Mouse (Mus musculus) embryonic facial prominence, embryonic 12.5 days (tissue): Measurements from ENCODE around the gene Dpep3. TPM values are rescaled to one million over a fixed set of nuclear protein-coding genes. Genes with fewer than 3 reads are reported as not detected.
"Not testable (repeated sequence)": the region's sequence is repeated elsewhere in the genome, so short reads cannot be mapped to it uniquely, and the experiment has no call there.

Experiments used
- ATAC-seq: fragments of 200-750 bp; cut with Nextera tagmentation; 2 replicates; pipeline ENCODE4 v1.8.0; 2017; ENCODE audit not compliant: insufficient number of reproducible peaks, insufficient read depth, low FRiP score, low TSS enrichment
- H3K27ac ChIP-seq: fragments of 300-500 bp; sonication (generic); 2 replicates; pipeline ENCODE4 v1.5.1; 2016; ENCODE audit warnings: mild to moderate bottlenecking
- H3K27me3 ChIP-seq: fragments of 300-500 bp; sonication (generic); 2 replicates; pipeline ENCODE4 v1.6.1; 2016; ENCODE audit warnings: mild to moderate bottlenecking, moderate library complexity
- H3K36me3 ChIP-seq: fragments of 300-500 bp; sonication (generic); 2 replicates; pipeline ENCODE4 v1.6.1; 2016; ENCODE audit warnings: mild to moderate bottlenecking
- H3K4me1 ChIP-seq: fragments of 300-500 bp; sonication (generic); 2 replicates; pipeline ENCODE4 v1.6.1; 2016
- H3K4me2 ChIP-seq: fragments of 300-500 bp; sonication (generic); replicated peaks from 2 replicates; pipeline ENCODE4 v1.6.1; 2016; ENCODE audit warnings: mild to moderate bottlenecking, moderate library complexity
- H3K4me3 ChIP-seq: fragments of 300-500 bp; sonication (generic); 2 replicates; pipeline ENCODE4 v1.5.1; 2016; ENCODE audit warnings: mild to moderate bottlenecking
- H3K9ac ChIP-seq: fragments of 300-500 bp; sonication (generic); 2 replicates; pipeline ENCODE4 v1.6.1; 2016; ENCODE audit warnings: mild to moderate bottlenecking, moderate library complexity
- H3K9me3 ChIP-seq: fragments of 300-500 bp; sonication (generic); 2 replicates; pipeline ENCODE4 v1.6.1; 2016; ENCODE audit warnings: mild to moderate bottlenecking, moderate library complexity
- whole genome bisulfite sequencing: fragments of 180-500 bp; shearing (Covaris S2); methylation state at CpG from one replicate; pipeline ENCODE4 v1.1.7; 2016; 5-methylcytosine and 5-hydroxymethylcytosine counted together
- polyA plus RNA-seq: library from polyadenylated mRNA; unstranded; fragments of >200 nt; fragmentation: Nextera tagmentation; extraction: Ambion mirVana; gene quantifications from 2 replicates; pipeline ENCODE4 v1.2.1, GENCODE M21; 2016

Gene Dpep3
- not detected in 2 replicates for polyA plus RNA-seq

DNA sequence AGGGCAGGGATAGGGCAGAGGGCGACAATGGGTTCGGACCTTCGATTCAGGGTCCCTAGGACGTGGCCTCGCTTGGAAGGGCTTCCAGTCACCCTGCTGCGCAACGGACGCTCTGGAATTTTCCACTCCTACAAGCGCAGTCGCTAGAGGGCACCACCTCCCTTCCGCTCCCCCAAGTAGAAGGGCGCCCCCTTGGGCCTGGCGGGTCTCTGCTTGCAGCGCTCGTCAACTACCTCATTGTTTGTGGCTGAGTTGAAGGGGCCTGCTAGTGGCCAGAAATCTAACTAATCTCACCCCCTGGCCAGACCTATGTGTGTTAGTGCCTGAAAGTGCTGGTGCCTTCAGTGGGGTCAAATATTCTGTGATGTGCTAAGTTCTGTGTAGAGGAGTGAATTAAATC is at the start of gene Dpep3:
Dpep3 (minus strand) TSS at position 105 of the 400 bp plus-strand sequence.
- Histone ChIP-seq H3K9ac (no peak within 1 kb of the TSS), H3K4me3 (no peak within 1 kb of the TSS), H3K4me2 (no peak within 1 kb of the TSS), H3K4me1 (no peaks in the 10 kb centered on the region), H3K36me3 (no peaks in the 10 kb centered on the region), H3K27me3 (no peaks in the 10 kb centered on the region), H3K9me3 (no peaks in the 10 kb centered on the region), H3K27ac (no peak within 1 kb of the TSS)
- no peak for ATAC-seq
- 88% methylated on average over 15 of the region's 15 CpGs for WGBS

DNA sequence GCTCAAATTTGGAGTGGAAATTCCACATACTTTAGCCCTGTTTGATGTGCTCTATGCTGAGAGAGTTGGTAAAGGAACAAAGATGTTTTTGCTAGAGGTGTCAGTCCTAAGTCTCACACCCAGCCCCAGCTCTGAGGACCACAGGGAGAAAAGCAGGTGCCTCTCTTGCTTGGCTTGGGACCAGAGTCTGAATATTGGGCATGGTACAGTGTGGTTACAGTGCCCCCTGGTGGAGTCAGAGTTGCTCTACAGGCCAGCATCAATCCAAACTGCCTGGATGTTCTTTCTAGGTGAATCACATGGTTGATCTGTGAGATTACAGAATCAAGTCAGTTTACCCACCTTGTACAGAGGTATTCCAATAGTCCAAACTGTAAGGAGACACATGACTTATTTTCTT is 43.3 kb upstream of the Dpep3 start:
- Histone ChIP-seq H3K4me2 (no peak overlapping the region), H3K36me3 (peaks cover 19% of the 10 kb centered on the region), H3K27ac (no peak overlapping the region), H3K27me3 (no peaks in the 10 kb centered on the region), H3K4me1 (no peaks in the 10 kb centered on the region), H3K4me3 (no peak overlapping the region), H3K9me3 (no peaks in the 10 kb centered on the region), H3K9ac (no peak overlapping the region)
- ATAC-seq, result 0 out of 2 replicates have a peak, but pooled peaks have one; percentile 15

DNA sequence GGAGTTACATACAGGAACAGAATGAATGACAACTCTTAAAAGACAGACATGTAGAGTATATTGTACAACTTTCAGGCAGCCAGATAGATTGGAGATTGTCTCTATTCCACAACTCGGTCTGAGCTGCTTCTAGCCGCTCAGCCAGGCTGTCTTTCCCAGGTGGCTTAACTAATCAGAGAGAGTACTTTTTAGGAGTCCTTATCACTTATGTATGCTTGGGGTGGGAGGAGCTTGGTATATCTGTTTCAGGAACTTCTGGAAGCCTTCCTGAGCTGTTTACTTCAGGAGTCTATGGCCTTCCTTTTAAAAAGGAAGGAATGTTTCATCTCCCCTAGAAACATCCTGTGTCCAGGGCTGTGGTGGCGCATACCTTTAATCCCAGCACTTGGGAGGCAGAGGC is 38.8 kb upstream of the Dpep3 start:
- no peak for ATAC-seq
- no peak overlapping the region for H3K9ac ChIP-seq
- WGBS, result 85% methylated on average over 3 of the region's 3 CpGs
- H3K36me3 ChIP-seq, result peaks cover 23% of the 10 kb centered on the region; the same call in 1 of the 2 replicates
- H3K4me3 ChIP-seq, result no peak overlapping the region
- H3K4me2 ChIP-seq, result no peak overlapping the region
- H3K27me3 ChIP-seq, result no peaks in the 10 kb centered on the region
- no peak overlapping the region for H3K27ac ChIP-seq
- no peaks in the 10 kb centered on the region for H3K9me3 ChIP-seq
- no peaks in the 10 kb centered on the region for H3K4me1 ChIP-seq

DNA sequence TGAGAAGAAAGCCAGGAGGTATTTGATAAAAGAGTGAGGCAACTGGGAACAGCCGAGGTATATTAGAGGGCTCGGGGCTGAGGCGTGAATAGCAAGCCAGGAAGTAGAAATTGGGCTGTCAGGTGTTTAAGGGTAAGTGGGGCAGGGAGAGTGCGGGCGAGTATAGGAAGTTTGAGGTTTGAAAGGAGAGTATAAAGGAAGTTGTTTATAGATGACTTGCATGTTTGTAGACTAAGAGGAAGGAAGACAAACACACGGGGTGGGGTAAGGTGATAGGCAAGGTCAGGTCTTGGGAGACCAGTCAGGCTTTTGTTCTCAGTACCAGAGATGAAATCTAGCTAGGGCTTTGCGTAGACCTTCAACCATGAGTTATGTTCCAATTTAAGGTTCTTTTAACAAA is 37.9 kb upstream of the Dpep3 start:
- Histone ChIP-seq H3K4me2 (no peak overlapping the region), H3K9me3 (no peaks in the 10 kb centered on the region), H3K4me3 (no peak overlapping the region), H3K4me1 (no peaks in the 10 kb centered on the region), H3K27me3 (no peaks in the 10 kb centered on the region), H3K36me3 (peaks cover 23% of the 10 kb centered on the region; the same call in 1 of the 2 replicates), H3K9ac (no peak overlapping the region), H3K27ac (no peak overlapping the region)
- no peak for ATAC-seq
- 94% methylated on average over 7 of the region's 7 CpGs for WGBS

DNA sequence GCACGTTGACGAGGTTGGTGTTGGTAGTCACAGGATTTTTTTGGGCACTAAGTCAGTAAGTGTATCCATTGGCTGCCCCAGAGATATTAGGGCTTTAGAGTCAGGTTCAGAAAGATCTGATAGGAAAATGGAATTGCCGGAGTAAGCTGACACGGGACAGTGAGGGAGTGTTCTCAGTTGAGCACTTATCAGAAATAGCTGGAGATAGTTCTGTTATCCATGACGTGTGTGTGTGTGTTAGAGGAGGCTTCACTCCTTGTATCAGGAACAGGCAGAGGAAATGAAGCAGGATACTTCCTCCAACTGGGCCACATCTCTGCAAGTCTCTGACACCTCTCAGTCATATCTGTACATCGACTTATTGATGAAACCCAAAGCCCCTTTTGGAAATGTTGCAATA is 37.1 kb upstream of the Dpep3 start:
- H3K9ac ChIP-seq, result no peak overlapping the region
- no peak overlapping the region for H3K27ac ChIP-seq
- H3K4me1 ChIP-seq, result no peaks in the 10 kb centered on the region
- peaks cover 21% of the 10 kb centered on the region; the same call in 1 of the 2 replicates for H3K36me3 ChIP-seq
- H3K4me3 ChIP-seq, result no peak overlapping the region
- 96% methylated on average over 6 of the region's 6 CpGs for WGBS
- no peaks in the 10 kb centered on the region for H3K27me3 ChIP-seq
- no peaks in the 10 kb centered on the region for H3K9me3 ChIP-seq
- no peak for ATAC-seq
- H3K4me2 ChIP-seq, result no peak overlapping the region

DNA sequence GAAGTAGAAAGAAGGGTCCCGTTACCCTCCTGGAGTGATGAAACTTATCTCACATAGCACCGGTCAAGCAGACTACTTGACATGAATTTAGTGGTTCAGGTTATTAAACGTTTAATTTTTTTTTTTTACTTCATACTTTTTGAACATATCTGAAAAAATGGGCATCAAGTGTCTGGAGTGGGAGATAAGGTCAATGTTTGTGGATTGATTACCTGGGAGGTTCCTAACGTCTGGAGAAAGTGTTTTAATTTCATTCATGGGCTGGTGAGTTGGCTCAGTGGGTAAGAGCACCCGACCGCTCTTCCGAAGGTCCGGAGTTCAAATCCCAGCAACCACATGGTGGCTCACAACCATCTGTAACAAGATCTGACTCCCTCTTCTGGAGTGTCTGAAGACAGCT is 33.0 kb upstream of the Dpep3 start:
- Histone ChIP-seq H3K4me3 (peak overlapping the region; percentile 99), H3K4me1 (peaks cover 11% of the 10 kb centered on the region), H3K4me2 (peak overlapping the region; percentile 99), H3K36me3 (peaks cover 14% of the 10 kb centered on the region), H3K9ac (peak overlapping the region; percentile 86; the same call in 1 of the 2 replicates)
- not testable (repeated sequence) for H3K27me3 ChIP-seq, H3K27ac ChIP-seq, H3K9me3 ChIP-seq, ATAC-seq
- WGBS, result 83% methylated on average over 8 of the region's 8 CpGs

DNA sequence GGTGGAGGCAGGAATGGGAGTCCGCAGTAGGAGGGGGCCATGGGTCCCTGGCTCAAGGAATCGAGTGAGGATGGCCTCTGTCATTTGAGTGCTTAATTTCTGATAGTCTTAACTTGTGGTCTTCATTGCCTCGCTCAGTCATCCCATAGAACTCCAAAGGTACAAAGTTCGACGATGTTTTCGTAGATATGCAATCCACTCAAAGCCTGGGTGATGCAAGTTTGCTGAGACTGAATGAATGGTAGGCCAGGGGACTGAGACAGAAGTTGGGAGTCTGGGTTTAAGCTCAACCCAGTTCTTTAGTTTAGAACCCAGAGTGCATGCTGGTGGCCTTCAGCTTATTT is 32.4 kb upstream of the Dpep3 start, which contains the start of gene Ddx28:
Ddx28 (minus strand) TSS at position 240 of the 344 bp plus-strand sequence.
- H3K9me3 ChIP-seq, result no peaks in the 10 kb centered on the region
- peak within 1 kb of the TSS; percentile 86 for H3K9ac ChIP-seq
- ATAC-seq, result no peak
- WGBS, result 2% methylated on average over 6 of the region's 6 CpGs
- H3K4me2 ChIP-seq, result peak within 1 kb of the TSS; percentile 99
- H3K36me3 ChIP-seq, result peaks cover 14% of the 10 kb centered on the region
- H3K4me1 ChIP-seq, result peaks cover 11% of the 10 kb centered on the region
- peak within 1 kb of the TSS; percentile 57 for H3K27ac ChIP-seq
- peak within 1 kb of the TSS; percentile 99 for H3K4me3 ChIP-seq
- H3K27me3 ChIP-seq, result no peaks in the 10 kb centered on the region

DNA sequence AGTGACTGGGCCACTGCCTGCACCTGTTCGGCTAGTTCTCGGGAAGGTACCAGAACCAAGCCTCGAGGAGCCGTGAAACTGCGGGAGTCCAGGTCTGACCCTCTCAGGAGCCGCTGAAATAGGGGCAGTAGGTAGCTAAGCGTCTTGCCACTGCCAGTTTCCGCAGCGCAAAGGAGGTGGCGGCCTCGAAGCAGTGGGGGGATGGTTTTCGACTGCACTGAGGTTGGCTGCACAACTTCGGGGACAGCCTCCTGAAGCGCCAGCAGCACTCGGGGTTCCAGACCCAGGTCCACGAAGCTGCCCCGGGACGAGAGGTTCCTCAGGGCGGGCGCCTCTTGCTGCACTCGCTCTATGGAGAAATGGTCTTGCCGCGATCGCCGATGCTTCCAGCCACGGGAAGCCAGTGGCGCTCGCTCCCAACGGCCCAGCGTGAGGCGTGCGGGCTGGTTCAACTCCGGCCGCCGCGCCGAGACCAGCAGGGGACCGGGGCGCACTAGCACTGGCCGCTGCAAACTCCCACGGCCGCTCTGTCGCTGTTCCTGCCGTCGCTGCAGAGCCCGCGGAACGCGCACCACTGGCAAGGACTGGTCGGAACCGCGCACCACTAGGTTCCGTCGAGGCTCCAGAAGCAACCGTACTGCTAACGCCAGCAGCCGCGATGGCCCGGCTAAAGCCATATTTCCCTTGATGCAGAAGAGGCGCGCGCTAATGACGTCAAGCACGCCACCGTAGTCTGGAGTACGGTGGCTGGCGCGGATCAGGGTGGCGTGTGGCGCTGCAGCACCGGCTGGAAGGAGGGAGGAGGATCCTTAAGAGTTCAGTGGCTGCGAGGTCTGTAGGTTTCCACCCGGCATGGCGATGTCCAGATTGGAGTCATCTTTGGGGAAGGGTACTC is 31.8 kb upstream of the Dpep3 start:
- peaks cover 11% of the 10 kb centered on the region for H3K4me1 ChIP-seq
- ATAC-seq, result peak; percentile 79
- H3K4me2 ChIP-seq, result peak overlapping the region; percentile 99
- H3K9me3 ChIP-seq, result no peaks in the 10 kb centered on the region
- peak overlapping the region; percentile 57 for H3K27ac ChIP-seq
- peaks cover 10% of the 10 kb centered on the region for H3K36me3 ChIP-seq
- peak overlapping the region; percentile 86 for H3K9ac ChIP-seq
- WGBS, result 2% methylated on average over 74 of the region's 74 CpGs
- peak overlapping the region; percentile 99 for H3K4me3 ChIP-seq
- no peaks in the 10 kb centered on the region for H3K27me3 ChIP-seq

DNA sequence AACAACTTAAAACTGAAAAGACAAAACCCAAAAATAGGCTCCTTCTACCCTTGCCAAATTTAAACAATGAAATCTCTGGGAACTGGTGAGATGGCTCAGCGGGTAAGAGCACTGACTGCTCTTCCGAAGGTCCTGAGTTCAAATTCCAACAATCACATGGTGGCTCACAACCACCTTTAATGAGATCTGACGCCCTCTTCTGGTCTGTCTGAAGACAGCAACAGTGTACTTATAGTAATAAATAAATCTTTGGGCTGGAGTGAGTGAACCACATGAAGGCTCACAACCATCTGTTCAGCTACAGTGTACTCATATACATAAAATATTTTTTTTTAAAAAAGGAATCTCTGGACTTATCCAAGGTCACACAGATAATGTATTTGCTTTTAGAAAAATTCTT is 28.7 kb upstream of the Dpep3 start:
- H3K4me3 ChIP-seq, H3K9me3 ChIP-seq, H3K4me2 ChIP-seq, ATAC-seq, H3K36me3 ChIP-seq, H3K27me3 ChIP-seq, H3K9ac ChIP-seq, H3K27ac ChIP-seq: not testable (repeated sequence)
- H3K4me1 ChIP-seq, result peaks cover 11% of the 10 kb centered on the region
- 61% methylated on average over 3 of the region's 3 CpGs for WGBS

DNA sequence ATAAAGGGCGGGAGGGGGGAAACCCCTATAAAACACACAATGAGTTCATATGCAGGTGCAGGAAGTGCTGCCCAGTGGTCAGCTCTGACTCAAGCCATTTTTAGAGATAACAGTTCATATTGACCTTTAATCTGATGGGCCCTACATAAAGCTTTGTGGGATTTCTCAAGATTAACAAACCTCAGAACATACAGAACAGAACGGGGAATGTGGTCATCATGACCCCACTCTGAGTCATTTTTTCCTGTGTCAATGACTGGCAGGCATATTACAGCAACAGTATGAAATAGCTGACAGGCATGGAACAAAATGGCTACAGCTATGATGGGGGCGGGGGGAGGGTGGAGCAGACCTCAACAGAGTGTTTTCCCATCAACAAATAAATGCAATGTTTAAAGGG is 27.9 kb upstream of the Dpep3 start:
- H3K9ac ChIP-seq, result no peak overlapping the region
- peaks cover 11% of the 10 kb centered on the region for H3K4me1 ChIP-seq
- ATAC-seq, result no peak
- no peaks in the 10 kb centered on the region for H3K9me3 ChIP-seq
- no peak overlapping the region for H3K4me3 ChIP-seq
- H3K27ac ChIP-seq, result no peak overlapping the region
- H3K27me3 ChIP-seq, result no peaks in the 10 kb centered on the region
- H3K4me2 ChIP-seq, result no peak overlapping the region
- 70% methylated on average over 3 of the region's 3 CpGs for WGBS
- H3K36me3 ChIP-seq, result peaks cover 5% of the 10 kb centered on the region

DNA sequence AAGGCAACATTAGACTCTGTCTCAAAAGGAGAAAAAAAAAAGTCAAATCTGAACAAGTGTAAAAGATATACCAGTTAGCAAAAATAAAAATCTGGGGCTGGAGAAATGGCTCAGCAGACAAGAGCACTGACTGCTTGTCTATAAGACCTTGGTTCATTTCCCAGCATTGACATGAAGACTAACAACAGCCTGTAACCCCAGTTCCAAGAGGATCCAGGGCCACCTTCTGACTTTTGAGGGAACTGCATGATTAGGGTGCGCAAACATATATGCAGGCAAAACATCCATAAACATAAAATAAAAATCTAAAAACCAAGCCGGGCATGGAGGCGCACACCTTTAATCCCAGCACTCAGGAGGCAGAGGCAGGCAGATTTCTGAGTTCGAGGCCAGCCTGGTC is 27.2 kb upstream of the Dpep3 start:
- Histone ChIP-seq H3K36me3 (peaks cover 5% of the 10 kb centered on the region), H3K27me3 (no peaks in the 10 kb centered on the region), H3K4me3 (no peak overlapping the region), H3K4me1 (peaks cover 11% of the 10 kb centered on the region), H3K9me3 (no peaks in the 10 kb centered on the region), H3K27ac (no peak overlapping the region), H3K9ac (no peak overlapping the region), H3K4me2 (no peak overlapping the region)
- no peak for ATAC-seq
- WGBS, result 82% methylated on average over 4 of the region's 4 CpGs

DNA sequence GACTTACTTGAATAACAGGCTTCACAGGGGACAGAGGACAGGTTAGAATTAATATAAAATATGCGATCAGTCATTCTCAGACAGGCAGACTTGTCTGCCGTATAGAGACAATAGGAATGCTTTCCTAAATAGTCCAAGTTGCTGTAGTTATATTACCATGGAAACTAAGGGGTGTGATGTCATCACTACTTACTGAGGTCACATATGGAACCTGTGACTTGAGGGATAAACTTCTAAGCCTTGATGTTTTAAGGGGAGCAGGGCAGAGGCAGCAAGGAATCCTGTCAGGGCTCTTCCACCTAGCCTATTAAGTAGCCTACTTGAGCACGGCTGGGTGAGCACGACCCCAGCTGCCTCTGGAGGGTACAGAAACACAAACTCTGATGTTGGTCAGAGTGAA is 26.6 kb upstream of the Dpep3 start, which contains the start of gene Dpep2nb:
Dpep2nb (minus strand) TSS at position 101 of the 400 bp plus-strand sequence.
- Histone ChIP-seq H3K9me3 (no peaks in the 10 kb centered on the region), H3K27me3 (no peaks in the 10 kb centered on the region), H3K4me2 (no peak within 1 kb of the TSS), H3K9ac (no peak within 1 kb of the TSS), H3K27ac (no peak within 1 kb of the TSS), H3K36me3 (peaks cover 5% of the 10 kb centered on the region), H3K4me1 (peaks cover 11% of the 10 kb centered on the region), H3K4me3 (no peak within 1 kb of the TSS)
- ATAC-seq, result no peak
- WGBS, result 81% methylated on average over 4 of the region's 4 CpGs
